Mouse (Mus musculus): ENCODE measurements around the gene Tubgcp2. TPM values are rescaled to one million over a fixed set of nuclear protein-coding genes. Genes with fewer than 3 reads are reported as not detected.
A peak's percentile ranks its signal among the peaks of the same experiment; 100 is the strongest.

Tubgcp2 gene
- polyA plus RNA-seq, 1 experiment from 2014 or later, result 58.0 TPM

DNA sequence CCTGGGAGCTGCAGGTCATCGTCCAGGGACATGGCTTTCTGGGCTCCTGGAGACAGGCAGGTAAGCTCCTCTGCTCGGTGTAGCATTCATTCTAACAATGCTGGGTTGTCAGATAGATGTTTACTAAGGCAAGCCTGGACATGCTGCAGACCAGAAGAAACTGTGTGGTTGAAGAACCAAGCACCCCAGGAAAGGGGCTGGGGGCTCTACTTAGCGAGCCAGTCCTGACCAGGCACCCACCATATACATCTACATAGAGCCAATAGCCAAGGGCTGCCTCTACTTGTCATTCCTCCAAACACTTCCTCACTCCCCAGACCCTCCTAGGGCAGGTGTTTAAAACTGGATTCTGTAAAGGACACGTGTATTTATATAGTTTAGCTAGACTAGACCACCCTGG lies 42.3 kb downstream of the Tubgcp2 start:
- Histone ChIP-seq H3K27ac (no peak overlapping the region), H3K9ac (no peak overlapping the region), H3K27me3 (no peaks in the 10 kb centered on the region), H3K36me3 (peaks cover 43% of the 10 kb centered on the region), H3K4me2 (no peak overlapping the region), H3K4me1 (no peaks in the 10 kb centered on the region), H3K9me3 (replicated peaks) (no peaks in the 10 kb centered on the region), H3K4me3 (replicated peaks) (no peak overlapping the region)
- ATAC-seq (replicated peaks; ENCODE audit: low FRiP score), result no peak
- WGBS, result 85% methylated on average over 4 of the region's 4 CpGs

- Histone ChIP-seq H3K4me3 (replicated peaks) (no peak overlapping the region), H3K27ac (no peak overlapping the region), H3K36me3 (peaks cover 37% of the 10 kb centered on the region), H3K4me1 (no peaks in the 10 kb centered on the region), H3K27me3 (no peaks in the 10 kb centered on the region), H3K9me3 (replicated peaks) (no peaks in the 10 kb centered on the region), H3K4me2 (no peak overlapping the region), H3K9ac (no peak overlapping the region)
- WGBS, result 92% methylated on average over 6 of the region's 6 CpGs
- no peak for ATAC-seq (replicated peaks; ENCODE audit: low FRiP score)
These were observed 42.9 kb downstream of the Tubgcp2 start for GRCm38 (mm10) chr7:139993532-139993931.

GRCm38 (mm10) chr7:139992406-139992805 lies 44.1 kb downstream of the Tubgcp2 start, which contains the start of gene Adam8:
Adam8 (minus strand) TSS chr7:139992562.
- Histone ChIP-seq H3K27ac (no peak within 1 kb of the TSS), H3K9me3 (replicated peaks) (no peaks in the 10 kb centered on the region), H3K4me3 (replicated peaks) (no peak within 1 kb of the TSS), H3K36me3 (peaks cover 26% of the 10 kb centered on the region), H3K4me2 (no peak within 1 kb of the TSS), H3K4me1 (no peaks in the 10 kb centered on the region), H3K27me3 (no peaks in the 10 kb centered on the region), H3K9ac (no peak within 1 kb of the TSS)
- ATAC-seq (replicated peaks; ENCODE audit: low FRiP score), result peak; percentile 74
- WGBS, result 29% methylated on average over 7 of the region's 7 CpGs

DNA sequence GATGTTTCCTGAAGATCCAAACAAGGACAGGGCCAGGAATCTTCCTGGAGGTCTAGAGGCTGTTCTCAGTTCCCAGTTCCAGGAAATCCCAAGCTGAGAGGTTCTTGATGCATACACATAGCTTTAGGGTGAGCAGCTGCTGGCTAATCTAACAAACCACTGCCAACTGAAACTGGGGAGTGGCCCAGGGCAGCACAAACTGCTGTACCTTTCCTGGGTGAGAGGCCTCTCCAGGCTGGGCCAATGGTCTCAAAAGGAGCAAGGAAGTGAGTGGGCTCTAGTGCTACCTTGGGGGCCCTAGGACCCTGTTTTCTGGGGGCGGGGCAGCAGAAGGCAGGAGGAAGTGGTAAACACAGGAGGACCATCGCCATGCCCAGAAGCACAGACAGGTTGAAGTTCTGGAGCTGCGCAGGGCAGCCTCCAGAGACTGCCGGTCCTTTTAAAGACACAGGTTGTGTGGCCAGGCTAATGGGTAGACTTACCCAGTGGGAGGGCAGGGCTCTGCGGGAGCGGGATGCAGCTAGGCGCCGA lies 45.5 kb downstream of the Tubgcp2 start:
- Histone ChIP-seq H3K9ac (no peak overlapping the region), H3K4me3 (replicated peaks) (no peak overlapping the region), H3K36me3 (peaks cover 11% of the 10 kb centered on the region), H3K4me2 (no peak overlapping the region), H3K9me3 (replicated peaks) (no peaks in the 10 kb centered on the region), H3K4me1 (no peaks in the 10 kb centered on the region), H3K27ac (no peak overlapping the region), H3K27me3 (no peaks in the 10 kb centered on the region)
- WGBS, result 76% methylated on average over 8 of the region's 8 CpGs
- no peak for ATAC-seq (replicated peaks; ENCODE audit: low FRiP score)

DNA sequence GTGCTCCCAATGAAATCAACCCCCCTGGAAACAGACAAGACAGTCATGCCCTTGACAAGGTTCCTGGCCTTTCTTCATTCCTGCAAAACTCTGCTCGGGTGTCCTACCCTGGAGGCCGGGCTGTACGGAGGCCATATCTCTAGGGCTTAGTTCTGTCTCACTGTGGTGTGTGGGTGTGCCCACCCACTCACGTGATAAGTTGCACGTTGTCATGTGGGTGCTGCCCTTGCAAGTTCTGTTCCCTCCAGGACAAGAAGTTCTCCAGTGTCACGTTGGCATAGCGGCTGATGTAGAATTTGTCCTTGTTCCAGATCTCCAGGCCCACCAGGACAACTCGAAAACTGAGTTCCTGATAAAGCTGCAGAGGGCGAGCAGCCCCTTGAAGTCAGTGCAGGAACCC lies 48.2 kb downstream of the Tubgcp2 start:
- no peak for ATAC-seq (replicated peaks; ENCODE audit: low FRiP score)
- Histone ChIP-seq H3K36me3 (no peaks in the 10 kb centered on the region), H3K27me3 (no peaks in the 10 kb centered on the region), H3K4me3 (replicated peaks) (no peak overlapping the region), H3K9me3 (replicated peaks) (no peaks in the 10 kb centered on the region), H3K4me2 (no peak overlapping the region), H3K4me1 (no peaks in the 10 kb centered on the region), H3K27ac (no peak overlapping the region), H3K9ac (no peak overlapping the region)
- WGBS, result 85% methylated on average over 9 of the region's 9 CpGs

GRCm38 (mm10) chr7:139984505-139984904 lies 52.0 kb downstream of the Tubgcp2 start:
- WGBS, result 94% methylated on average over 11 of the region's 11 CpGs
- Histone ChIP-seq H3K4me2 (no peak overlapping the region), H3K36me3 (no peaks in the 10 kb centered on the region), H3K9me3 (replicated peaks) (no peaks in the 10 kb centered on the region), H3K4me3 (replicated peaks) (no peak overlapping the region), H3K27me3 (no peaks in the 10 kb centered on the region), H3K27ac (no peak overlapping the region), H3K4me1 (no peaks in the 10 kb centered on the region), H3K9ac (no peak overlapping the region)
- no peak for ATAC-seq (replicated peaks; ENCODE audit: low FRiP score)

- Histone ChIP-seq H3K4me3 (replicated peaks) (no peak overlapping the region), H3K9me3 (replicated peaks) (no peaks in the 10 kb centered on the region), H3K27me3 (no peaks in the 10 kb centered on the region), H3K36me3 (no peaks in the 10 kb centered on the region), H3K27ac (no peak overlapping the region), H3K9ac (no peak overlapping the region), H3K4me2 (no peak overlapping the region), H3K4me1 (peaks cover 9% of the 10 kb centered on the region)
- WGBS, result 82% methylated on average over 11 of the region's 11 CpGs
- ATAC-seq (replicated peaks; ENCODE audit: low FRiP score), result no peak
These were observed 54.4 kb downstream of the Tubgcp2 start for GRCm38 (mm10) chr7:139982058-139982457.

DNA sequence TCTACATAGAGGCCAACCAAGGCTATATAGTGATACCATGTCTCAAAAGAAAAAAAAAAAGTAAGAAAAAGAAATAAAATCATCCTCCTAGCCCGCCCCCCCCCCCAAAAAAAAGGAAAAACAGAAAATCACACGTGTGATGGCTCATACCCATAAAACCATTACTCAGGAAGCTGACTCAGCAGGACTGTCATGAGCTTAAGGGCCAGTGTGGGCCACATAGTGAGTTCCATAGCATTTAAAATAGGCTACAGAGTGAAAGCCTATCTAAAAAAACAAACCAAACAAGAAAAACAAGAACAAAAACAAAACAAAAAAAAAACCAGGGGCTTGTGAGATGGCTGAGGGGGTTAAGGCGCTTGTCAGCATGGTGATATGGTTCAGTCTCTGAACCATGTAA lies 55.7 kb downstream of the Tubgcp2 start:
- no peaks in the 10 kb centered on the region for H3K27me3 ChIP-seq
- no peak overlapping the region for H3K4me3 ChIP-seq (replicated peaks)
- 55% methylated on average over 3 of the region's 3 CpGs for WGBS
- no peak overlapping the region for H3K27ac ChIP-seq
- H3K36me3 ChIP-seq, result no peaks in the 10 kb centered on the region
- no peak overlapping the region for H3K4me2 ChIP-seq
- no peak for ATAC-seq (replicated peaks; ENCODE audit: low FRiP score)
- no peak overlapping the region for H3K9ac ChIP-seq
- peaks cover 9% of the 10 kb centered on the region for H3K4me1 ChIP-seq
- H3K9me3 ChIP-seq (replicated peaks), result no peaks in the 10 kb centered on the region

DNA sequence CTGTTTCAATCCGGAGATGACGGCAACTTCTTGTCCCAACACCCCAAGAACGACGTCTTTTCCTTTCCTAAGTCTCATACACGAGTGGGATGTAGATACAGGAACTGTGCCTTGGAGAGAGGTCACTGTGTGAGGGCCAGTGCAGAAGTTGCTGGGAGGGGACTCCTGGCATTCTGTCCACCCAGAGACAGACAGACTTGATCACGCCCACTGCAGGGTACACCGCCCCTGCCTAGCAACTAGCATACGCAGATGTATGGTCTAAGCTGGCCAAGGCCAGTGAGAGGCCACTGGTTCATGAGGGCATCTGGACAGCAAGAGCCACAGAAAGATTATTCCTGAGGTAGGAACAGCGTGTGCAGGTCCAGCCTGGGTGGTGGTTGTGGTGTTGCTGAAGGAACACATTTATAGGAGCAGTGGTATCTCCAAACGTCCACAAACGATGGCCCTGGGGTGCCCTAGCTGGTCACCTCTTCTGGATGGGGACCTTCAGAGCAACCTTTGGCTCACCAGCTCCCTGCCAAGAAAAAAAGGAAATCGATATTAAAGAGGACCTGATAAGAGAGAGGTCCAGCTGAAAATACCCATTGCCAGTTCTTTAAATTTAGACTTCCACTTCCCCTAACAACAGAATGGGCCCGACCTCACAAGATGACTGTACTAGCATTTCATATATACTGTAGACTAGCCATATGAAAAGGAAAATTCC lies 57.3 kb downstream of the Tubgcp2 start:
- Histone ChIP-seq H3K36me3 (no peaks in the 10 kb centered on the region), H3K4me3 (replicated peaks) (peak overlapping the region; percentile 62), H3K9me3 (replicated peaks) (no peaks in the 10 kb centered on the region), H3K27ac (no peak overlapping the region), H3K27me3 (no peaks in the 10 kb centered on the region), H3K9ac (peak overlapping the region; percentile 55; the same call in 1 of the 2 replicates), H3K4me2 (peak overlapping the region; percentile 93), H3K4me1 (peaks cover 9% of the 10 kb centered on the region)
- ATAC-seq (replicated peaks; ENCODE audit: low FRiP score), result peak; percentile 69
- 45% methylated on average over 13 of the region's 13 CpGs for WGBS

- 3% methylated on average over 32 of the region's 32 CpGs for WGBS
- H3K4me1 ChIP-seq, result peaks cover 9% of the 10 kb centered on the region
- H3K9ac ChIP-seq, result peak within 1 kb of the TSS; percentile 55
- H3K4me2 ChIP-seq, result peak within 1 kb of the TSS; percentile 93
- H3K36me3 ChIP-seq, result no peaks in the 10 kb centered on the region
- ATAC-seq (replicated peaks; ENCODE audit: low FRiP score), result peak; percentile 94
- no peaks in the 10 kb centered on the region for H3K9me3 ChIP-seq (replicated peaks)
- H3K27ac ChIP-seq, result 0 out of 2 replicates have a peak within 1 kb of the TSS, but pooled peaks have one; percentile 9
- peak within 1 kb of the TSS; percentile 62 for H3K4me3 ChIP-seq (replicated peaks)
- H3K27me3 ChIP-seq, result no peaks in the 10 kb centered on the region
These were observed 58.1 kb downstream of the Tubgcp2 start, which contains the start of gene 6430531B16Rik for GRCm38 (mm10) chr7:139978278-139978892. 6430531B16Rik (minus strand) TSS chr7:139978755.

GRCm38 (mm10) chr7:139975471-139975870 lies 61.0 kb downstream of the Tubgcp2 start:
- ATAC-seq (replicated peaks; ENCODE audit: low FRiP score), result no peak
- Histone ChIP-seq H3K4me1 (peaks cover 9% of the 10 kb centered on the region), H3K27me3 (no peaks in the 10 kb centered on the region), H3K9ac (no peak overlapping the region), H3K27ac (no peak overlapping the region), H3K4me2 (no peak overlapping the region), H3K4me3 (replicated peaks) (no peak overlapping the region), H3K9me3 (replicated peaks) (no peaks in the 10 kb centered on the region), H3K36me3 (no peaks in the 10 kb centered on the region)
- WGBS, result 60% methylated on average over 5 of the region's 5 CpGs

DNA sequence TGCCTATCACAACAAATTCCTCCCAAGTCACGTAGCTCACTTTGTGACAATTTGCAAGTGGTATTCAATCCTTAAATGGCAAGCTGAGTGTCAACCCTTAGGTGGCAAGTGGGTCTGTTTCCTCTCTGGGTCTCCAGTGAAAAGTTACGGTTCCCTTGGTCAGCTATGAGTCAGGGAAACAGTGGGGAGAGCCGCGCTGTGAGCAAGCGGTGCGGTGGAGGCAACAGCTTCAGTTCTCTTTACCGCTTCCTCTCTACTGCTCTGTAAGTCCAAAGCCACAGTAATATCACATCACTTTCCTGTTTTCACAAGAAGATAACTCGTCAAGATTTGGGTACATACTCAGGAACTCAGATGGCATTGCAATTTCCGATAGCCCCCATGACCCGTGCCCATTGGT lies 62.2 kb downstream of the Tubgcp2 start:
- no peak for ATAC-seq (replicated peaks; ENCODE audit: low FRiP score)
- no peaks in the 10 kb centered on the region for H3K36me3 ChIP-seq
- 91% methylated on average over 10 of the region's 10 CpGs for WGBS

More for the DNA sequence above, 62.2 kb downstream of the Tubgcp2 start:
- no peak overlapping the region for H3K4me3 ChIP-seq (replicated peaks)
- no peak overlapping the region for H3K9ac ChIP-seq
- no peak overlapping the region for H3K27ac ChIP-seq
- no peaks in the 10 kb centered on the region for H3K27me3 ChIP-seq
- peaks cover 9% of the 10 kb centered on the region for H3K4me1 ChIP-seq
- no peaks in the 10 kb centered on the region for H3K9me3 ChIP-seq (replicated peaks)
- H3K4me2 ChIP-seq, result no peak overlapping the region
